Mouse (Mus musculus): Measurements from ENCODE around the gene Oas2.

GRCm38 (mm10) chr5:120711416-120711815, 38.2 kb downstream of the Oas2 start:
- TF ChIP-seq CTCF (IDR thresholded peaks at IDR 0.05; ENCODE audit: low read depth): no peak
- TF ChIP-seq EP300 (IDR thresholded peaks at IDR 0.05; ENCODE audit: low read depth): no peak

Measured in liver, postnatal 0 days (tissue).